Mouse (Mus musculus) ovary, postnatal 36 days (tissue): ENCODE results near the gene Rassf7.

Experiments used
- DNase-seq: peaks from one replicate; pipeline ENCODE4 v3.0.0; 2022; ENCODE audit warnings: low spot score, mixed read lengths

The Rassf7 gene

GRCm38 (mm10) chr7:141215101-141215879, at the start of gene Rassf7:
Gene Rassf7 (plus strand): TSS chr7:141215860.
- peak; percentile 92 for DNase-seq

GRCm38 (mm10) chr7:141167901-141168517, 47.7 kb upstream of the Rassf7 start:
- peak; percentile 59 for DNase-seq

- peak; percentile 69 for DNase-seq
Observed at GRCm38 (mm10) chr7:141168518-141168953, 47.1 kb upstream of the Rassf7 start.

- no peak for DNase-seq
Observed at GRCm38 (mm10) chr7:141169300-141169699, 46.4 kb upstream of the Rassf7 start.

DNA sequence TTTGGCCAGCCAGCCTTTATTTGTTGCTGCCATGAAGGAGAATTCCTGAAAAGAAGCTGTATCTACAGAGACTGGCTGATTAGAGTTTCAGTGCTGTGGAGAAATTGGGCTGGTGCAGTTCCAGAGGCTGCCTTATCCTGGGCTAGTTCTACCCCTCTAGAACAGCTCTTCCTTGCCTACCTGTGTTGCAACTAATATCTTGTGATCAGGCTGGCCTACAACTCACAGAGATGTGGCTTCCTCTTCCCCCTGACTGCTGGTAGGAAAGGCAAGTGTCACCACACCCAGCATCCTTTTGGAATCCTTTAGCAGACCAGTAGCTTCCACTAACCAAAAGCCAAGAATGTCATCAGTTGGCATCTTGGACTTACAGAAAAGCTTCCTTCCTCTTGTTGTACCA, 45.8 kb upstream of the Rassf7 start:
- no peak for DNase-seq

DNA sequence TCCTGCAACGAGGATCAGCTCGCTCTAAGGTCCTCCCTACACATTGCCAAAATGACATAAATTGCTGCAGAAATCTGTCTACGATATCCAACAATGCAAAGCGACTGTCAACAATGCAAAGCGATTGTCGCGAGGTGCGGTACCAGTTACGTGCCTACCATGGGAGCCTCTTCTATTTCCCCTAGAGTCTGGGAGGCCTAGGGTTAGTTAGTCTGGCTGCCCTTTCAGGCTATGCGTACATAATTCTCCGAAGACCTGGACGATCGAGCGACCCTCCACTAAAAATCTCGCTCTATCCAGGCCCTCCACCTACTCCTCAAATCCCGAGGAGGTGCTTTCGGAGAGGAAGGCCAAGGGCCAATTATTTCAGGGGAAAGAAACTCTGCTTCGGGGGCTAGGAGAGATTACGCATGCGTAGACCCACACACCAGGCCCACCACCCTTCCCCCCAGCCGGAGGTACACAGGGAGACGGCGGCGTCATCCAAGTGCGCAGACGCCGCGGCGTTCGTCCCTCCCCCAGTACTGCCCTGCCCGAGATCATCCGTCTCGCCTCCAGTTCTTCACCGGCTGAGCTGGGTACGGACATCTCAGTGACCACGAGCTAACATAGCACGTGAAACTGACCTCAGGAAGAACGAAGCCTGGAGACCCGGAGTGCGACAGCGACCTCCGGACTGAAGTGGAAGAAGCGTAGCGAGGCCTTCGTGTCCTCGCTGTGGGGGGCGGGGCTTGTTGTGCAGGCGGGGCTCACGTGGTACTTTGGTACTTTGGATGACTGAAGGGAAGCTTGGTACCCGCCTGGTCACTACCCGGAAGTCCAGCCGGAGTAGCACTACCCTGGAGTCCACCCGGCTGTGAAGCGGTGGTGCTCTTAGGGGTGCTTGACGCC, 43.3 kb upstream of the Rassf7 start, which contains the start of gene Rnh1:
TSS of gene Rnh1 (minus strand) at position 742 of the 891 bp plus-strand sequence.
- peak; percentile 90 for DNase-seq

DNA sequence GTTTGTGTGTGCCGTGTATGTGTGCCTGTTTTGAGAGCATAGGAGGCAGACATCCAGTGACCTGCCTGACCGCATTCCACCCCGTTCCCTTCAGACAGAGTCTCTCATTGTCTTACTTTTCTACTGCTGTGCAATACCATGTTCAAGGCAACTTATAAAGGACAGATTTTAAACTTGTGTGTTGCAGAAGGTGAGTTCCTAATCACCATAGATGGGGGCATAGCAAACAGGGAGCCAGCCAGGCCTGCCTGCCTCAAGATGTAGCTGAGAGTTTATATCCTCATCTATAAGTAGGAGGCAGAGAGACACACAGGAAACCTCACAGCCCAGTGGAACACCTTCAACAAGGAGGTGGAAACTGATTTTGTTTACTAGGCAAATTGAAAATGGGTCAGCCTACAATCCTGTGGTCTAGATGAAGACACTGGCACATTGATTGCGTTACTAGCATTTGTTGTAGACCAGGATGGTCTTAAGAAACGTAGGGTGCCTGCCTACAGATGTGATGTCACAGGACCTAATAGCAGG, 42.3 kb upstream of the Rassf7 start:
- no peak for DNase-seq

DNA sequence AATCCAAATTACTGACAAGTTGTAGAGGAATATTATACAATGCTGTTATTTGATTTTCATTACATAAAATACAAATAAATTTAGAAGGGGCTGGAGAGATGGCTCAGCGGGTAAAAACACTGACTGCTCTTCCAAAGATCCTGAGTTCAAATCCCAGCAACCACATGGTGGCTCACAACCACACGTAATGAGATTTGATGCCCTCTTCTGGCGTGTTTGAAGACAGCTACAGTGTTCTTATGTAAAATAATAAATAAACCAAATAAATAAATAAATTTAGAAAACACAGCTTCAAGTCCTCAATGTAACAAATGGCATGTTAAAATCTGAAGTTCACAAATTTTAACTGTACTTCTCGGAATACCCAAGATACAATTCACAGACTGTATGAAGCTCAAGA, 40.6 kb upstream of the Rassf7 start:
- no peak for DNase-seq

GRCm38 (mm10) chr7:141176173-141176572, 39.5 kb upstream of the Rassf7 start:
- DNase-seq, result peak; percentile 79

GRCm38 (mm10) chr7:141188194-141188593, 27.5 kb upstream of the Rassf7 start:
- DNase-seq, result no peak

- DNase-seq, result no peak
Observed at GRCm38 (mm10) chr7:141188733-141189132, 26.9 kb upstream of the Rassf7 start.

DNA sequence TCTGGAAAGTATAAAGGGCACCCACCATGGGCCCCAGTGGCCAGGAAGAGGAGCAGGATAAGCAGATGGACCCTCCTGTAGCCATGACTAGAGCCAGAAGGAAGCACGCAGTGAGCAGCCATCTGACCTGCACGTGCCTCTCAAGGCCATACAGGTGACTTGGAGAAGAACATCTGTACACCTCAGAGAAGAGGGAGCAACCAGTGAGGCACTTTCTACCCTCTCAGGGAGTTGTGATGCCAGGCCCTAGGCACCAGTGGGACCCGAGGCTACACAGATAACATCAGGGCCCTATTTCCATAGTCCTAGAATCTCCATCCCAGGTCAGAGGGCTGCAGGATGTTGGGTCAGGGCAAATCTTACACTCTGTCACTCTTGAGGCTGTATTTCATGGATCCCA, 25.4 kb upstream of the Rassf7 start:
- DNase-seq, result no peak

GRCm38 (mm10) chr7:141191036-141191435, 24.6 kb upstream of the Rassf7 start:
- no peak for DNase-seq

- DNase-seq, result no peak
Observed at GRCm38 (mm10) chr7:141191796-141192685, 23.6 kb upstream of the Rassf7 start.

GRCm38 (mm10) chr7:141192776-141193347, 22.8 kb upstream of the Rassf7 start:
- DNase-seq, result no peak

DNA sequence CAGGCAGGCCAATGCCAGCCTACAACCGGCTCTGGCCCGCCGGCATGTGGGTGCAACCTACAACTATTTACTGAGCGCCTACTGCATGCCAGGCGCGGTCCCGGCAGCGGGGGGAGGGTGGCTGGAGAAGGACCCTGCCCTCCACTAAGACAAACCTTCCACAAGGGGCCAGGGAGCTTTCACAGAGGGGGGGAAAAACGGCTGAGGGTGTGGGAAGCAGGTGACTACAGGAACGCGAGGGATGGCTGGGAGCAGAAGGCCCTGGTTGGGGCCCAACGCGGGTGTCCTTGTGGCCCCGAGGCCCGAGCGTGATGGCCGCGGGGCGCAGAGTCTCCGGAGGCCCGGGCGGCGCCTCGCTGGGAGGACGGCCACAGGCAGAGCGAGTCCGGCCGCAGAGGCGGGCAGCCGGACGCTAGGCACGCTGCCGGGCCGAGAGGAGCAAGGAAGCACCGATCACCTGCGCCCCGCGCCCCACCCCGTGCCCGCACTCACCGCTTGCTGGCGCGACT, 22.3 kb upstream of the Rassf7 start:
- peak; percentile 52 for DNase-seq

- DNase-seq, result peak; percentile 99
Observed at GRCm38 (mm10) chr7:141193948-141194347, 21.7 kb upstream of the Rassf7 start, which contains the start of the genes Hras and Lrrc56. Gene Hras (minus strand): TSS chr7:141194005. Gene Lrrc56 (plus strand): TSS chr7:141194157.

DNA sequence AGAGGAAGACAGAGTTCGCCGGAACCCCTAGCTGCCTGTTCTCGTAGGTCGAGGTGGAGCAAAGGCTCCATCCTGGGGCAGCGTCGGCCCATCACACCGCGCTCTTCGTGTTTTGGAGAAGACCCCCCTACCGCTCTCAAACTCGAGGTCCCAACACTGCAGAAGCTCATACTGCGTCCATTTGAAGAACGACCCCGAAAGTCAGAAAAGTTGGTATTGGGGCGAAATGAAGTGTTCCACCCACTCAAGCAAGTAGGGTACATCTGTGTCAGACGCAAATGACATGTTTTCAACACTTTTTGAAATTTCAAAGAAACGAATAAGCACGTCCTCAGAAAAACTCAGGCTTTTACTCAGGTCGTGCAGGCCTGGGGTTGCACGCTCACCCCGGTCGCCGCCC, 21.3 kb upstream of the Rassf7 start:
- DNase-seq, result no peak

- DNase-seq, result peak; percentile 89
Observed at GRCm38 (mm10) chr7:141194830-141195229, 20.8 kb upstream of the Rassf7 start.

GRCm38 (mm10) chr7:141195754-141196153, 19.9 kb upstream of the Rassf7 start:
- DNase-seq, result no peak
